Mouse (Mus musculus): Measurements from ENCODE around the gene Twnk. TPM values are rescaled to one million over a fixed set of nuclear protein-coding genes. Genes with fewer than 3 reads are reported as not detected.
"Not testable (repeated sequence)": the region's sequence is repeated elsewhere in the genome, so short reads cannot be mapped to it uniquely, and the experiment has no call there.

Twnk gene
- total RNA-seq, 1 experiment from 2014 or later, result 27.5 TPM

GRCm38 (mm10) chr19:45024775-45025174 lies 19.3 kb downstream of the Twnk start:
- DNase-seq, result no peak

- no peak for DNase-seq
Observed at GRCm38 (mm10) chr19:45025937-45026568, 20.6 kb downstream of the Twnk start.

- DNase-seq, result peak; percentile 37
Observed at GRCm38 (mm10) chr19:45026958-45027670, 21.7 kb downstream of the Twnk start.

- DNase-seq, result no peak
Observed at GRCm38 (mm10) chr19:45027848-45028247, 22.4 kb downstream of the Twnk start.

- DNase-seq, result peak; percentile 25
Observed at GRCm38 (mm10) chr19:45028746-45029145, 23.3 kb downstream of the Twnk start.

- DNase-seq, result peak; percentile 27
Observed at GRCm38 (mm10) chr19:45029571-45029970, 24.1 kb downstream of the Twnk start.

- peak; percentile 83 for DNase-seq
Observed at GRCm38 (mm10) chr19:45030111-45030510, 24.6 kb downstream of the Twnk start.

- peak; percentile 91 for DNase-seq
Observed at GRCm38 (mm10) chr19:45030746-45031693, 25.6 kb downstream of the Twnk start.

GRCm38 (mm10) chr19:45031780-45032179 lies 26.3 kb downstream of the Twnk start:
- peak; percentile 85 for DNase-seq

- peak; percentile 25 for DNase-seq
Observed at GRCm38 (mm10) chr19:45032570-45033332, 27.3 kb downstream of the Twnk start.

GRCm38 (mm10) chr19:45036867-45037266 lies 31.4 kb downstream of the Twnk start:
- peak; percentile 89 for DNase-seq

GRCm38 (mm10) chr19:45038198-45038597 lies 32.7 kb downstream of the Twnk start:
- DNase-seq, result not testable (repeated sequence)

- no peak for DNase-seq
Observed at GRCm38 (mm10) chr19:45040214-45040613, 34.8 kb downstream of the Twnk start.

GRCm38 (mm10) chr19:45044389-45044927 lies 39.0 kb downstream of the Twnk start:
- DNase-seq, result no peak

- no peak for DNase-seq
Observed at GRCm38 (mm10) chr19:45045236-45045635, 39.8 kb downstream of the Twnk start.

GRCm38 (mm10) chr19:45045651-45046050 lies 40.2 kb downstream of the Twnk start, which contains the start of gene Pdzd7:
Gene Pdzd7 (minus strand): TSS chr19:45045717.
- no peak for DNase-seq

- DNase-seq, result peak; percentile 89
Observed at GRCm38 (mm10) chr19:45046523-45047321, 41.3 kb downstream of the Twnk start.

GRCm38 (mm10) chr19:45047417-45047934 lies 42.0 kb downstream of the Twnk start, which contains the start of gene Sfxn3:
Gene Sfxn3 (plus strand): TSS chr19:45047503.
- peak; percentile 98 for DNase-seq

GRCm38 (mm10) chr19:45047935-45048643 lies 42.6 kb downstream of the Twnk start:
- DNase-seq, result peak; percentile 59
